Mouse (Mus musculus): ENCODE results near the gene Tnpo3. TPM values are rescaled to one million over a fixed set of nuclear protein-coding genes. Genes with fewer than 3 reads are reported as not detected.

Tnpo3 gene
- 10 to 100 TPM; 67.8 to 68.7 TPM for total RNA-seq (2021)
- long read RNA-seq, experiment 1, full-length matches to known transcripts, result 30 of 36 reads
- long read RNA-seq, experiment 1, partial matches to known transcripts, result 2 of 36 reads
- long read RNA-seq, experiment 1, other reads (novel, unspliced or antisense), result 4 of 36 reads
- long read RNA-seq, experiment 2, full-length matches to known transcripts, result 20 of 32 reads
- long read RNA-seq, experiment 2, partial matches to known transcripts, result 3 of 32 reads
- long read RNA-seq, experiment 2, other reads (novel, unspliced or antisense), result 9 of 32 reads

- DNase-seq (ENCODE audit: low spot score in 2 of 2), result peak; percentile 92 to 93
Measured at GRCm38 (mm10) chr6:29609111-29610019, at the start of gene Tnpo3. Gene Tnpo3, minus strand, starts transcription at chr6:29609887.

- DNase-seq (ENCODE audit: low spot score in 2 of 2), result no peak
Measured at GRCm38 (mm10) chr6:29658626-29659475, 49.2 kb upstream of the Tnpo3 start.

GRCm38 (mm10) chr6:29653271-29653670 is 43.6 kb upstream of the Tnpo3 start:
- no peak for DNase-seq (ENCODE audit: low spot score in 2 of 2)

- DNase-seq (ENCODE audit: low spot score in 2 of 2), result no peak
Measured at GRCm38 (mm10) chr6:29650170-29650549, 40.5 kb upstream of the Tnpo3 start.

GRCm38 (mm10) chr6:29649494-29650169 is 39.9 kb upstream of the Tnpo3 start:
- DNase-seq (ENCODE audit: low spot score in 2 of 2), result peak; percentile 91 to 93

- no peak for DNase-seq (ENCODE audit: low spot score in 2 of 2)
Measured at GRCm38 (mm10) chr6:29641816-29642215, 32.1 kb upstream of the Tnpo3 start.

- DNase-seq (ENCODE audit: low spot score in 2 of 2), result no peak
Measured at GRCm38 (mm10) chr6:29639580-29640419, 30.1 kb upstream of the Tnpo3 start.

- DNase-seq (ENCODE audit: low spot score in 2 of 2), result no peak
Measured at GRCm38 (mm10) chr6:29638844-29639460, 29.3 kb upstream of the Tnpo3 start.

- DNase-seq (ENCODE audit: low spot score in 2 of 2), result no peak
Measured at GRCm38 (mm10) chr6:29637397-29638373, 28.0 kb upstream of the Tnpo3 start.

- DNase-seq (ENCODE audit: low spot score in 2 of 2), result no peak
Measured at GRCm38 (mm10) chr6:29636322-29637092, 26.8 kb upstream of the Tnpo3 start.

GRCm38 (mm10) chr6:29634537-29634936 is 24.9 kb upstream of the Tnpo3 start:
- DNase-seq (ENCODE audit: low spot score in 2 of 2), result no peak

GRCm38 (mm10) chr6:29632552-29633292 is 23.0 kb upstream of the Tnpo3 start:
- DNase-seq (ENCODE audit: low spot score in 2 of 2), result no peak

- no peak for DNase-seq (ENCODE audit: low spot score in 2 of 2)
Measured at GRCm38 (mm10) chr6:29631751-29632551, 22.3 kb upstream of the Tnpo3 start.

GRCm38 (mm10) chr6:29630216-29630615 is 20.5 kb upstream of the Tnpo3 start:
- DNase-seq (ENCODE audit: low spot score in 2 of 2), result no peak

GRCm38 (mm10) chr6:29627756-29628155 is 18.1 kb upstream of the Tnpo3 start:
- DNase-seq (ENCODE audit: low spot score in 2 of 2), result no peak

- DNase-seq (ENCODE audit: low spot score in 2 of 2), result no peak
Measured at GRCm38 (mm10) chr6:29623857-29624256, 14.2 kb upstream of the Tnpo3 start.

Measured in layer of hippocampus, postnatal 14 days (tissue).